In the genomic region with DNA sequence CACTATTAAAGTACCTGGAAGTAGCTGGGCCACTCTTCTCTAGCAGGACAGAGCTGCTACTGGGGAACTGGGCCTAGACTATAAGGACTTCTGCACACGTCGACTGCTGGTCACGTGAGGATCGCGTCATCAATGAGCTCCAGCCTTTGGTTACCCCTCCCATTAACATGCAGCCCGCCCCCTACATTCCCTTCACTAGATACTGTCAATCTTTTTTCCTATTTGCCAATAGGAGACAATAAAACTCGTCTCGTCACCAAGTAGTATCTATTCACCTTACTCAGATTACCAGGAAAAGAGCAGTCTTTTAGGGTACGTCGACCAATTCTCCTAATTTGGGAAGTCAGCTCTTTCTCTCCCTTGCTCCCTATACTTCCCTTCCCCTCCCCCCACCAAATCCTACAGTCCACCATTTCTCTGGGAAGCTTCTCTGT, we compare ENCODE assay signal across 8 mouse cellular contexts. TPM values are rescaled to one million over a fixed set of nuclear protein-coding genes. Genes with fewer than 3 reads are reported as not detected.
DNase-seq lines count a peak whose midpoint lies in the region; ATAC-seq and TF ChIP-seq lines count a peak whose summit lies in the region.

Tceal8 (minus strand) TSS at position 225 of the 434 bp plus-strand sequence.

- peak within 1 kb of the TSS; percentile 56 for H3K4me3 ChIP-seq in lung, embryonic 15.5 days
- H3K4me3 ChIP-seq in olfactory bulb, adult 2 months (ENCODE audit: insufficient read depth, low read depth, low read length), result peak within 1 kb of the TSS; percentile 73

- H3K36me3 ChIP-seq in lung, embryonic 15.5 days, result 0 out of 2 replicates have a peak, but pooled peaks cover 2% of the 10 kb centered on the region

- peak; percentile 98 for ATAC-seq in frontal cortex, adult (ENCODE audit: low TSS enrichment)
- ATAC-seq in hematopoietic stem cell, adult 5-6 weeks (replicated peaks in 1 of 2; ENCODE audit: insufficient read depth in 1 of 2, low FRiP score in 2 of 2, low TSS enrichment in 1 of 2, low read depth in 1 of 2, poor library complexity in 2 of 2, severe bottlenecking in 2 of 2), result peak; percentile 97 to 99
- peak; percentile 96 for ATAC-seq in lung, embryonic 15.5 days (ENCODE audit: borderline replicate concordance, extremely low read depth, low FRiP score, low TSS enrichment)

- peak within 1 kb of the TSS; percentile 70 for H3K9ac ChIP-seq in lung, embryonic 15.5 days

- 10% methylated on average over 10 of the region's 10 CpGs for WGBS in lung, embryonic 15.5 days
- 15% methylated on average over 10 of the region's 10 CpGs for WGBS in olfactory bulb, adult 2 months

- no peak for TF ChIP-seq POLR2A in olfactory bulb, adult 2 months (IDR thresholded peaks at IDR 0.05; ENCODE audit: insufficient read depth, low read depth, low read length)

- H3K4me1 ChIP-seq in lung, embryonic 15.5 days, result no peaks in the 10 kb centered on the region; the same call in 1 of the 2 replicates
- no peaks in the 10 kb centered on the region for H3K4me1 ChIP-seq in olfactory bulb, adult 2 months (ENCODE audit: control insufficient read depth, insufficient read depth, low read length)

- H3K4me2 ChIP-seq in lung, embryonic 15.5 days, result peak within 1 kb of the TSS; percentile 52

- H3K27me3 ChIP-seq in lung, embryonic 15.5 days, result no peaks in the 10 kb centered on the region

- DNase-seq in NIH3T3 (ENCODE audit: low read depth), result peak; percentile 92
- DNase-seq in cerebellum, adult 9-10 months, result peak; percentile 86
- DNase-seq in layer of hippocampus, adult 9-10 months (ENCODE audit: low spot score), result peak; percentile 37
- peak; percentile 37 for DNase-seq in thymus, postnatal 14 days

- no peak for TF ChIP-seq CTCF in olfactory bulb, adult 2 months (IDR thresholded peaks at IDR 0.05; ENCODE audit: insufficient read depth, low read depth, low read length)

- peak within 1 kb of the TSS; percentile 89 for H3K27ac ChIP-seq in lung, embryonic 15.5 days
- H3K27ac ChIP-seq in olfactory bulb, adult 2 months (ENCODE audit: insufficient read depth, low read depth, low read length), result peak within 1 kb of the TSS; percentile 83

- H3K9me3 ChIP-seq in lung, embryonic 15.5 days, result no peaks in the 10 kb centered on the region

RNA-seq across cellular contexts. Expression of gene Tceal8, which starts in this region (rescaled TPM):
- total RNA-seq in hematopoietic stem cell, adult 5-6 weeks (2017), result 90.9 and 95.8 TPM in 2 replicates
- polyA plus RNA-seq in lung, embryonic 15.5 days (2015; fragmentation: Nextera tagmentation; extraction: Ambion mirVana), result 193 and 198 TPM in 2 replicates
- polyA plus RNA-seq in olfactory bulb, adult 2 months (2012; ENCODE audit: insufficient read depth, insufficient read length, low replicate concordance, missing spikeins), result not detected in 2 replicates

Comparison
In these comparisons a context has a peak if more than half of its experiments do, and no peak if none do; other contexts are left out.
1. Peak in every context shown above with its lines: DNase-seq, ATAC-seq, H3K4me3 ChIP-seq and H3K27ac ChIP-seq.
2. DNase-seq: peak in every context shown above with its lines; median percentile 92 in NIH3T3; 86 in cerebellum, adult 9-10 months; 37 in layer of hippocampus, adult 9-10 months; 37 in thymus, postnatal 14 days.